Mouse (Mus musculus) neural tube, embryonic 14.5 days (tissue): ENCODE measurements around the gene Dab1. TPM values are rescaled to one million over a fixed set of nuclear protein-coding genes. Genes with fewer than 3 reads are reported as not detected.

ENCODE experiments used
- ATAC-seq: fragments of 200-750 bp; cut with Nextera tagmentation; 2 replicates; pipeline ENCODE4 v1.8.0; 2017; ENCODE audit warnings: low read depth, mild to moderate bottlenecking, moderate TSS enrichment, moderate library complexity
- H3K27ac ChIP-seq: fragments of 300-500 bp; sonication (generic); 2 replicates; pipeline ENCODE4 v1.5.1; 2014; ENCODE audit warnings: low read depth, mild to moderate bottlenecking, control low read depth, low read length, moderate library complexity, mixed read lengths
- H3K27me3 ChIP-seq: fragments of 300-500 bp; sonication (generic); 2 replicates; pipeline ENCODE4 v1.6.1; 2014; ENCODE audit warnings: low read length; ENCODE audit not compliant: control insufficient read depth, insufficient read depth
- H3K36me3 ChIP-seq: fragments of 300-500 bp; sonication (generic); 2 replicates; pipeline ENCODE4 v1.6.1; 2014; ENCODE audit warnings: low read length, mixed read lengths; ENCODE audit not compliant: control insufficient read depth, insufficient read depth
- H3K4me1 ChIP-seq: fragments of 300-500 bp; sonication (generic); 2 replicates; pipeline ENCODE4 v1.6.1; 2014; ENCODE audit warnings: low read length; ENCODE audit not compliant: control insufficient read depth, insufficient read depth
- H3K4me2 ChIP-seq: fragments of 300-500 bp; sonication (generic); 2 replicates; pipeline ENCODE4 v1.6.1; 2014; ENCODE audit warnings: mild to moderate bottlenecking, low read depth, low read length, control low read depth
- H3K4me3 ChIP-seq: fragments of 300-500 bp; sonication (generic); 2 replicates; pipeline ENCODE4 v1.5.1; 2014; ENCODE audit warnings: low read depth, low read length, control low read depth, mixed read lengths
- H3K9ac ChIP-seq: fragments of 300-500 bp; sonication (generic); replicated peaks from 2 replicates; pipeline ENCODE4 v1.6.1; 2014; ENCODE audit warnings: low read depth, mild to moderate bottlenecking, control low read depth, low read length, mixed read lengths
- H3K9me3 ChIP-seq: fragments of 300-500 bp; sonication (generic); 2 replicates; pipeline ENCODE4 v1.6.1; 2016; ENCODE audit warnings: low read length; ENCODE audit not compliant: control insufficient read depth
- WGBS: fragments of 180-500 bp; shearing (Covaris S2); extraction: QIAGEN DNeasy Blood & Tissue Kit; methylation state at CpG from one replicate; pipeline ENCODE4 v1.1.7; 2014; 5-methylcytosine and 5-hydroxymethylcytosine counted together
- polyA plus RNA-seq: library from polyadenylated mRNA; unstranded; fragments of >200 nt; fragmentation: Nextera tagmentation; extraction: Ambion mirVana; gene quantifications from 2 replicates; pipeline ENCODE4 v1.2.1, GENCODE M21; 2014

Dab1 gene
- polyA plus RNA-seq, 1 experiment from 2014 or later, result 58.0 TPM

- ATAC-seq, result no peak
- no peak overlapping the region for H3K4me3 ChIP-seq
- H3K4me2 ChIP-seq, result no peak overlapping the region
- H3K36me3 ChIP-seq, result no peaks in the 10 kb centered on the region
- no peak overlapping the region for H3K27ac ChIP-seq
- 73% methylated on average over 8 of the region's 8 CpGs for WGBS
- H3K27me3 ChIP-seq, result no peaks in the 10 kb centered on the region
- no peak overlapping the region for H3K9ac ChIP-seq
- H3K4me1 ChIP-seq, result no peaks in the 10 kb centered on the region
- H3K9me3 ChIP-seq, result no peaks in the 10 kb centered on the region
Measured at GRCm38 (mm10) chr4:104371136-104371535, 752.0 kb downstream of the Dab1 start.

- no peaks in the 10 kb centered on the region for H3K27me3 ChIP-seq
- no peak overlapping the region for H3K4me2 ChIP-seq
- no peaks in the 10 kb centered on the region for H3K9me3 ChIP-seq
- H3K4me1 ChIP-seq, result no peaks in the 10 kb centered on the region
- ATAC-seq, result no peak
- H3K27ac ChIP-seq, result no peak overlapping the region
- no peaks in the 10 kb centered on the region for H3K36me3 ChIP-seq
- no peak overlapping the region for H3K9ac ChIP-seq
- WGBS, result 95% methylated on average over 1 of the region's 1 CpGs
- H3K4me3 ChIP-seq, result no peak overlapping the region
Measured at GRCm38 (mm10) chr4:104374191-104374590, 755.0 kb downstream of the Dab1 start.

- no peaks in the 10 kb centered on the region for H3K36me3 ChIP-seq
- no peak overlapping the region for H3K4me2 ChIP-seq
- H3K4me1 ChIP-seq, result no peaks in the 10 kb centered on the region
- no peaks in the 10 kb centered on the region for H3K27me3 ChIP-seq
- WGBS, result 29% methylated on average over 7 of the region's 7 CpGs
- H3K27ac ChIP-seq, result no peak overlapping the region
- no peak overlapping the region for H3K4me3 ChIP-seq
- H3K9me3 ChIP-seq, result no peaks in the 10 kb centered on the region
- no peak for ATAC-seq
- H3K9ac ChIP-seq, result no peak overlapping the region
Measured at GRCm38 (mm10) chr4:104384704-104385103, 765.5 kb downstream of the Dab1 start.

GRCm38 (mm10) chr4:104385272-104385671 lies 766.1 kb downstream of the Dab1 start:
- no peak overlapping the region for H3K27ac ChIP-seq
- no peak overlapping the region for H3K9ac ChIP-seq
- no peak for ATAC-seq

GRCm38 (mm10) chr4:104395515-104395914 lies 776.4 kb downstream of the Dab1 start:
- Histone ChIP-seq H3K27ac (no peak overlapping the region), H3K36me3 (no peaks in the 10 kb centered on the region), H3K4me1 (no peaks in the 10 kb centered on the region), H3K4me3 (no peak overlapping the region), H3K9me3 (no peaks in the 10 kb centered on the region), H3K4me2 (no peak overlapping the region), H3K27me3 (no peaks in the 10 kb centered on the region), H3K9ac (no peak overlapping the region)
- no peak for ATAC-seq
- 80% methylated on average over 3 of the region's 3 CpGs for whole genome bisulfite sequencing

More at GRCm38 (mm10) chr4:104385272-104385671, 766.1 kb downstream of the Dab1 start:
- Histone ChIP-seq H3K27me3 (no peaks in the 10 kb centered on the region), H3K4me3 (no peak overlapping the region), H3K36me3 (no peaks in the 10 kb centered on the region), H3K4me2 (no peak overlapping the region), H3K4me1 (no peaks in the 10 kb centered on the region), H3K9me3 (no peaks in the 10 kb centered on the region)
- 36% methylated on average over 5 of the region's 5 CpGs for WGBS

- no peak for ATAC-seq
- Histone ChIP-seq H3K9ac (no peak overlapping the region), H3K4me2 (no peak overlapping the region), H3K36me3 (no peaks in the 10 kb centered on the region), H3K27me3 (no peaks in the 10 kb centered on the region), H3K4me1 (no peaks in the 10 kb centered on the region), H3K4me3 (no peak overlapping the region), H3K27ac (no peak overlapping the region), H3K9me3 (no peaks in the 10 kb centered on the region)
- 94% methylated on average over 5 of the region's 5 CpGs for WGBS
Measured at GRCm38 (mm10) chr4:104396095-104396494, 776.9 kb downstream of the Dab1 start.

GRCm38 (mm10) chr4:104399106-104399730 lies 780.1 kb downstream of the Dab1 start:
- Histone ChIP-seq H3K4me1 (no peaks in the 10 kb centered on the region), H3K36me3 (no peaks in the 10 kb centered on the region), H3K9ac (no peak overlapping the region), H3K9me3 (no peaks in the 10 kb centered on the region), H3K4me3 (no peak overlapping the region), H3K27ac (no peak overlapping the region), H3K4me2 (peak overlapping the region; percentile 27; the same call in 1 of the 2 replicates), H3K27me3 (no peaks in the 10 kb centered on the region)
- peak; percentile 14; the same call in 1 of the 2 replicates for ATAC-seq
- WGBS, result 24% methylated on average over 9 of the region's 9 CpGs

- no peaks in the 10 kb centered on the region for H3K36me3 ChIP-seq
- WGBS, result 86% methylated on average over 5 of the region's 5 CpGs
Measured at GRCm38 (mm10) chr4:104404099-104404498, 784.9 kb downstream of the Dab1 start.

GRCm38 (mm10) chr4:104410922-104411321 lies 791.8 kb downstream of the Dab1 start:
- Histone ChIP-seq H3K27me3 (no peaks in the 10 kb centered on the region), H3K4me1 (0 out of 2 replicates have a peak, but pooled peaks cover 2% of the 10 kb centered on the region), H3K36me3 (no peaks in the 10 kb centered on the region), H3K27ac (no peak overlapping the region), H3K9me3 (no peaks in the 10 kb centered on the region), H3K4me3 (no peak overlapping the region), H3K4me2 (no peak overlapping the region), H3K9ac (no peak overlapping the region)
- no peak for ATAC-seq
- WGBS, result 84% methylated on average over 6 of the region's 6 CpGs

More at GRCm38 (mm10) chr4:104404099-104404498, 784.9 kb downstream of the Dab1 start:
- ATAC-seq, result no peak
- Histone ChIP-seq H3K27me3 (no peaks in the 10 kb centered on the region), H3K27ac (no peak overlapping the region), H3K4me3 (no peak overlapping the region), H3K9me3 (no peaks in the 10 kb centered on the region), H3K9ac (no peak overlapping the region), H3K4me2 (no peak overlapping the region), H3K4me1 (no peaks in the 10 kb centered on the region)
